Mouse (Mus musculus) testis, postnatal 10 days (tissue): ENCODE measurements around the gene Bmx.

ENCODE experiments used
- DNase-seq: peaks from one replicate; pipeline ENCODE4 v3.0.0; 2021; ENCODE audit warnings: low spot score

The Bmx gene

DNA sequence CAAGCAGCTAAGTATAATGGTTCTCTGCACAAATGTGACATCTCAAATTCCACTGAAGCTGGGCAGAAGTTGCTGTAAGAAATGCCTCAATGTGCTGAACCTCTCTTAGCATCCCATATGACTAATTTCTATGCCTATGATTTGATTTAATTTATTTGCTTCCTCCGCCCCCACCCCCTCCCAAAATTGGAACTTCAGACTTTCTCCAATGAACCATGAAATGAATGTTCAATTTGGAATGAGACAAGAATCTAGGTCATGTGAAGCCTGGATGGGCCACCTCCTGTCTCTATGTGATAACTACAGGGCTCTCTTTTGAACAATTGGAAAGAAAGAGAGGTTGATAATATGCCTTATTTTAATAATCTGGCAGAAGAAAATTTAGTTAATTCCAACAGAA, 82.7 kb downstream of the Bmx start:
- no peak for DNase-seq

DNA sequence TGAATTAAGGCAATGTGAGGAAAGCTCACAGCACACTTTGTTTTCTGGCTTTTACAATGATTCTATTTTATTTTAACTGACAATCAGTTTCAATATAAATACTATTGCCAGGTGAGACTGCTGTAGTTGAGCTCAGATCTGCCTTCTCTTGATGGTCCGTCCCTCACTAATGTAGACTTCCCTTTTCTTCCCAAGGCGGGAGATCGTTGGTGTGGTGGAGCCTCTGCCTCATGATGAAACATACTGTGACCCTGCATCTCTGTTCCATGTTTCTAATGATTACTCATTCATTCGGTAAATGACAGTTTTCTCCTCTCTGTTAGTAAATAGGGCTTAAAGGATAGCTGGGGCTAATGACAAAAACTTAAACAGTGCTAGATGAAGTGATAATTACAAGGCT, 84.1 kb downstream of the Bmx start:
- no peak for DNase-seq

DNA sequence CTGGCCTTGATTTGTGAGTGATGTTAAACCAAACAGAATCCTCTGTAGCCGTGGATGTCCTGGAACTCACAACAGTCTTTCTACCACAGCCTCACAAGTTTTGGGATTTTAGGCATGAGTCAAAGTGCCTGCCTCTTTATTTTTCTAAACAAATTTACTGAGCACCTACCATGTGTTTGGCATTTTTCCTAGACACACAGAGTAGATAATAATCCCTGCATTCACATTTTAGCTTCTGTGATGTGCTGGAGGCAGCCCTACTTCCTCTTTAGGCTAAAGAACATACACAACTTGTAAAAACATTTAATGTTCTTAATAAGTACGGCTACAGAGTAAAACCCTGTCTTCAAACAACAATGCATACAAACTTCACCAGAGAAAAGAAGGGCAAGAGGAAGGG, 87.0 kb downstream of the Bmx start:
- DNase-seq: no peak

DNA sequence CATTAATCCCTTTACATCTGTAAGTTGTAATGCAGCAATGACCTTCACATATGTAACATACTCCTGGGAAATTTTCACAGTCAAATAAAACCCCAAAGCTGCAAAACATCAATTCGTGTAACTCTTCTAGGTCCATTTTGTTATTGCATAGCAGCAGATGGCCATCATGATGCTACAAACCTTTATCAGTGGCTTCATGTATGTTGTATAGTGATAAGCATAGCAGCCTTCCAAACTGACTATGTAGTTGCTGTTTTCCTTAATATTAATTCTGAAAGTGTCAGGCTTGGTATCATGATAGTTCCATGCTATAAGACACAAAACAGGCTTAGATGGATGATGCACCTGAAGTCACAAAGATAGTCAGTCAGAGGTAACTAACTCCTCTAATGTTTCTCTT, 93.3 kb downstream of the Bmx start:
- DNase-seq: no peak

DNA sequence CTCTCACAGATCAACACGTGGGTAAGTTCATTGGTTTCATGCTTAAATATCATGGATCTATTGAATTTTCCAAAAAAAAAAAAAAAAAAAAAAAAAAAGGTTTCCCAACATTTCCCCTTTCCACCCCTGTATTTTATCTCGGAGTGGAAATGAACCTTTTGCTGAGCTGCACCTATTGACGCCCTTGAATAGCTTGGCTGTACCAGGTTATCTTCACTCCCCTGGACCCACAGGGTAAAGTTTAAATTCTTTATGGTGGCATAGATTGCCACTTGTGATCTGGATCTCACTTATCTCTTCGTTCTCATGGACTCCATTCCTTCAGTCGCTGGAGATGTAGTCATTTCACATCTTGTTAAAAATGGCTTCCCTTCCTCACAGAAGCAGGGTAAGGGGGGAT, 103.4 kb downstream of the Bmx start:
- DNase-seq: no peak

DNA sequence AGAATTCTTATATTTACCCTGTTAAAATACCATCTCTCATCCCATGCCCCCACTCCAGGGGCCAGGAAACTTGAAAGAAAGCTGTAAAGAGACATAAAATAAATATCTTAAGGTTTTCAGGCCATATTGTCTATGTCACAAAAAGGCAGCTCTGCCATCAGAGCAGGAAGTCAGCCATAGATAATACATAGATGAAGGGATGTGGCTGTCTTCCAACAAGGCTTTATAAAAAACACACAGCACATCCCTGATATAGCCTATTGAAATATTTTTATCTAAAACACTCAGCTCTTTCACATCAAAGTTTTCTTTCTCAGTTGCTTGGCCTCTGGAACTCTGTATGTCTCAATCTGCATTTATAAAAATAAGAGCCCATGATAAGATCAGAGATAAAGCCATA, 104.4 kb downstream of the Bmx start:
- DNase-seq: no peak

DNA sequence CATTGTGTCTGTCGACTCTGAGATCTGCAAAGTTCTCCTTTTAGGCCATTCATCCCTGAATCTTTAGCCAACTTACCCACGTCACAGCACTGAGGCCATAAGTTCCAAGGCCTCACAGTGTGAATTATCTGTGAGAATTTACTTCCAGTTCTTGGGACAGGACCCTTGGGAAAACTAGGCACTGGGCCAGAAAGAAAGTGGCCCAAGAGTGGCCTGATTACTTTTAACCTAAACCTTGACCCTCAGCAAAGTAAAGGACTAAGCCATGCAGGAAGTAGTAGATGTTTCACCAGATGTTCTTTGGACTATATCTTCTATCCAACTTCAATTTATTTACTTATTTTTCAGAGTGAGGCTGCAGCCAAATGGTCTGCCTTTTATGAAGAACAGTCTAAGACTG, 105.3 kb downstream of the Bmx start:
- peak; percentile 40 for DNase-seq

DNA sequence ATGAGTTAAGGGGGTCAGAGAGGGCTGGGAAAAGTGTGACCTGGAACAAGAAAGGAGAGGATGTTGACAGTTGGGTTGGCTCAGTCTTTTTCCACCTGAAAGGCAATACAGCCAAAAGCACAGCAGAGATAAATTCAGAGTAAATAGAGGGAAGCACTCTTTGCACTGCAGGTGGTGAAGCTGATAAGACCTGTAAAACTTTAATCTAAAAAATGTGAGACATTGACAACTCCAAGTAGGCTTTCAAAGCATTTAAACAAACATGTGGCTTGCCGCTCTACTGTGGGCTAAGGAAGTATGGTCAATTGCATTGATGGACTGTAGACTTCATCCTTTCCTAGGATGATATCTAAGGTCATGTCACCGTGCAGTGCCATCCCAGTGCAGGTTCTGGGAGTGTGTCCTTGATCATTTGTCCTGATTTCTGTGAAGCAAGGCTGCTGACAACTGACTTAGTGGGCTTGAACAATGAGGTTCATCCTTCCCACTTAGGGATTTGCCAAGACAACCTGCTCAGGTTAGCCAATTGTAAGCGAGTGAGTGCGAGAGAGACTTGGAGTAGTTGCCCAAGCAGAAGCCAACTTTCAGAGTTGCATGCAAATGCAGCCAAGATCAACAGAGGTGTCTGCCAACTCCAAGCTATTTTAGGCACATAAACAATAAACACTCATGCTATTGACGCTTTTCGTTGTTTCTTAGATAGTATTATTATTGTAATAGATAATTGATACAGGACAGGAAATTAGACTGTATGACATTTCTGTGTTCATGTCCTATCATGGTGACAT, 112.3 kb downstream of the Bmx start:
- no peak for DNase-seq
